Mouse (Mus musculus) small intestine, adult 2 months (tissue): ENCODE results near the gene Fcgr1. TPM values are rescaled to one million over a fixed set of nuclear protein-coding genes. Genes with fewer than 3 reads are reported as not detected.
"Not testable (repeated sequence)": the region's sequence is repeated elsewhere in the genome, so short reads cannot be mapped to it uniquely, and the experiment has no call there.

Experiments
- H3K27ac ChIP-seq: fragments of 200-500 bp; 2 replicates; pipeline ENCODE4 v1.5.1; 2012; ENCODE audit warnings: low read depth, low read length, control low read depth, inconsistent platforms; ENCODE audit not compliant: insufficient read depth
- H3K27me3 ChIP-seq: fragments of 200-500 bp; 2 replicates; pipeline ENCODE4 v1.6.1; 2012; ENCODE audit warnings: mild to moderate bottlenecking, moderate library complexity, low read length, inconsistent platforms; ENCODE audit not compliant: control insufficient read depth, insufficient read depth
- H3K36me3 ChIP-seq: fragments of 200-500 bp; 2 replicates; pipeline ENCODE4 v1.6.1; 2012; ENCODE audit warnings: mild to moderate bottlenecking, low read length, control low read depth, inconsistent platforms; ENCODE audit not compliant: control insufficient read depth, insufficient read depth
- H3K4me1 ChIP-seq: fragments of 200-500 bp; 2 replicates; pipeline ENCODE4 v1.6.1; 2012; ENCODE audit warnings: low read length, inconsistent platforms, mixed read lengths; ENCODE audit not compliant: control insufficient read depth, insufficient read depth, insufficient read length
- H3K4me3 ChIP-seq: fragments of 200-500 bp; 2 replicates; pipeline ENCODE4 v1.5.1; 2012; ENCODE audit warnings: low read depth, mild to moderate bottlenecking, control low read depth, inconsistent platforms, low read length, moderate library complexity
- CTCF ChIP-seq: fragments of 200-500 bp; IDR thresholded peaks from 2 replicates; pipeline ENCODE4 v1.5.1; 2012; ENCODE audit warnings: low read depth, mild to moderate bottlenecking, control low read depth, inconsistent platforms, low read length, moderate library complexity, mixed read lengths; ENCODE audit not compliant: insufficient replicate concordance, insufficient read length; ENCODE audit errors: extremely low read depth
- POLR2A ChIP-seq: fragments of 200-500 bp; IDR thresholded peaks from 2 replicates; pipeline ENCODE4 v1.6.1; 2012; ENCODE audit warnings: low read depth, mild to moderate bottlenecking, control low read depth, inconsistent platforms, low read length, moderate library complexity
- WGBS: fragments of 180-500 bp; shearing (Covaris S2); methylation state at CpG from one replicate; pipeline ENCODE4 v1.1.7; 2018; 5-methylcytosine and 5-hydroxymethylcytosine counted together
- polyA plus RNA-seq: library from polyadenylated mRNA; depleted of rRNA; stranded (reverse); fragments of >200 nt; gene quantifications from 2 replicates; pipeline ENCODE4 v1.2.3, GENCODE M21; 2012

Fcgr1 gene
- polyA plus RNA-seq, 1 experiment, result 1.8 TPM

- Histone ChIP-seq H3K27ac (no peak overlapping the region), H3K4me3 (no peak overlapping the region), H3K4me1 (no peaks in the 10 kb centered on the region), H3K36me3 (no peaks in the 10 kb centered on the region), H3K27me3 (no peaks in the 10 kb centered on the region)
- TF ChIP-seq CTCF (no peak), POLR2A (no peak)
- 65% methylated on average over 9 of the region's 9 CpGs for WGBS
These were observed 12.7 kb upstream of the Fcgr1 start for GRCm38 (mm10) chr3:96306506-96306905.

- 78% methylated on average over 5 of the region's 5 CpGs for WGBS
- TF ChIP-seq CTCF (no peak), POLR2A (no peak)
- H3K36me3 ChIP-seq, result no peaks in the 10 kb centered on the region
These were observed 8.3 kb upstream of the Fcgr1 start for GRCm38 (mm10) chr3:96302076-96302475.

GRCm38 (mm10) chr3:96300706-96301529, 7.1 kb upstream of the Fcgr1 start:
- H3K27ac ChIP-seq, result no peak overlapping the region
- 52% methylated on average over 26 of the region's 26 CpGs for WGBS
- no peak for TF ChIP-seq POLR2A
- no peak for TF ChIP-seq CTCF
- H3K36me3 ChIP-seq, result no peaks in the 10 kb centered on the region
- peak overlapping the region; percentile 29; the same call in 1 of the 2 replicates for H3K4me3 ChIP-seq
- H3K4me1 ChIP-seq, result no peaks in the 10 kb centered on the region
- peaks cover 2% of the 10 kb centered on the region; the same call in 1 of the 2 replicates for H3K27me3 ChIP-seq

More at GRCm38 (mm10) chr3:96302076-96302475, 8.3 kb upstream of the Fcgr1 start:
- Histone ChIP-seq H3K27ac (no peak overlapping the region), H3K4me3 (no peak overlapping the region), H3K4me1 (no peaks in the 10 kb centered on the region), H3K27me3 (no peaks in the 10 kb centered on the region; the same call in 1 of the 2 replicates)

- Histone ChIP-seq H3K27me3 (peaks cover 2% of the 10 kb centered on the region; the same call in 1 of the 2 replicates), H3K36me3 (no peaks in the 10 kb centered on the region), H3K4me1 (no peaks in the 10 kb centered on the region), H3K4me3 (no peak overlapping the region), H3K27ac (no peak overlapping the region)
- TF ChIP-seq CTCF (no peak), POLR2A (no peak)
- 99% methylated on average over 2 of the region's 2 CpGs for WGBS
These were observed 5.8 kb upstream of the Fcgr1 start for GRCm38 (mm10) chr3:96299562-96299961.

- WGBS, result 83% methylated on average over 4 of the region's 4 CpGs
- H3K27ac ChIP-seq, result no peak overlapping the region
- no peak for TF ChIP-seq CTCF
- TF ChIP-seq POLR2A, result no peak
These were observed 4.6 kb upstream of the Fcgr1 start for GRCm38 (mm10) chr3:96298360-96298759.

GRCm38 (mm10) chr3:96293368-96293767, 401 bp downstream of the Fcgr1 start:
- Histone ChIP-seq H3K36me3 (no peaks in the 10 kb centered on the region), H3K27ac (no peak overlapping the region), H3K4me3 (no peak overlapping the region), H3K4me1 (no peaks in the 10 kb centered on the region), H3K27me3 (peaks cover 6% of the 10 kb centered on the region)
- no peak for TF ChIP-seq CTCF
- TF ChIP-seq POLR2A, result no peak
- 52% methylated on average over 5 of the region's 5 CpGs for WGBS

More at GRCm38 (mm10) chr3:96298360-96298759, 4.6 kb upstream of the Fcgr1 start:
- H3K4me3 ChIP-seq, result no peak overlapping the region
- H3K4me1 ChIP-seq, result no peaks in the 10 kb centered on the region
- H3K27me3 ChIP-seq, result peaks cover 2% of the 10 kb centered on the region; the same call in 1 of the 2 replicates
- H3K36me3 ChIP-seq, result no peaks in the 10 kb centered on the region

GRCm38 (mm10) chr3:96292641-96293040, 1.1 kb downstream of the Fcgr1 start:
- Histone ChIP-seq H3K4me3 (no peak overlapping the region), H3K4me1 (no peaks in the 10 kb centered on the region), H3K27ac (no peak overlapping the region), H3K27me3 (peaks cover 6% of the 10 kb centered on the region), H3K36me3 (no peaks in the 10 kb centered on the region)
- 60% methylated on average over 6 of the region's 6 CpGs for WGBS
- TF ChIP-seq CTCF (no peak), POLR2A (no peak)

- not testable (repeated sequence) for H3K4me3 ChIP-seq, H3K4me1 ChIP-seq, H3K36me3 ChIP-seq, H3K27me3 ChIP-seq, H3K27ac ChIP-seq
- 92% methylated on average over 3 of the region's 3 CpGs for WGBS
These were observed 3.0 kb downstream of the Fcgr1 start for GRCm38 (mm10) chr3:96290727-96291126.
